Mouse (Mus musculus): ENCODE results near the gene Gm13420.
"Not testable (repeated sequence)": the region's sequence is repeated elsewhere in the genome, so short reads cannot be mapped to it uniquely, and the experiment has no call there.

Gene Gm13420

DNA sequence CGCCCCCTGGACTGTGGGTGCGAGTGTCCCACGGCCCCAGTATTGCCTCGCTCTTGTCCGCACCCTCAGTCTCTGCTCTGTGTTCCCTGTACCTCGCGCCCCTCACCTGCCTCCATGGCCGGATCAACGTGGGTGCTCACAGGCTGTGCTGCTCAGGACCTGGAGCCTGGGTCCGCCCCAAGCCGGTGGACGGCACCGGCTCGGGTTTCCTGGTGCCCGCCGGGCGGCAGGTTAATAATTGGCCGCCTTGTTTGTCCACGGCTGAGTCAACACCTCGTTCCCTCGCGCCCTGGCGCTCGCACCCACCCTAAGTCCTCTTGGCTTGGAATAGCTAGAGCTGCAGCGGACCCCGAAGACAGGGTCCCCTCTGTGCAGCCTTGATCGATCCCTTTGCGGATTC is at the start of gene Gm13420:
Gene Gm13420, minus strand, starts transcription at position 189 of the 400 bp plus-strand sequence.
- DNase-seq (ENCODE audit: low read depth, low spot score): no peak

DNA sequence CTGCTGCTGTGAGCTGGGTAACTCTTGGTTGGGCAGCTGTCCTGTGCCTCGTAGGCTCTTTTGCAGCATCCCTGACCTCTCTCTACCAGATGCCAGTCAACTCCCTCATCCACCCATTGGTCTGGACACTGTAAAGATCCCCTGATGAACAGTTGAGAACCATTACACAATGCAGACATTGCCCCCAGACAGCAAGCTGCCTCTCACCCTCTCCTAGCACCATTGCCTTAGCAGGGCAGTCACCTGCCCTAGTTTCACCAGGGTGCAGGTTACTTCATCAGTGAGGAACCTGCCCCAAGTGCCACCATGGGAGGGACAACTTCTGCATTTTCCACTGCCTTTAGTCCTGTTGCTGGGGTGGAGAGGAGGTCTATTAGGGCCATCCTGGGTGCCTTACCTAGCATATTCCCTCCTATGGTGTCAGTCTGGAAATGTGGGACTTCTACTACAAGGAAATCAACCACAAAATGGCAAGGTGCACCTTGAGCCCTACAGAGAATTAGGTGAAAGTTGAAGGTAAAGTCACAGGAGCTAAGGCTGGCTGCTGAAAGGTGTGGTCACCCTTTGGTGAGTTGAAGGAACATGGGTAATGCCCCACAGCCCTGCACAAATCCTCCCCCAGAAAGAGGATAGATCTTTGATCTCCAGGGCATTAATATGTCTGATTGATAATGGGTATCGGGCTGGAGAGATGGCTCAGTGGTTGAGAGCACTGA is 41.4 kb upstream of the Gm13420 start:
- no peak for DNase-seq (ENCODE audit: low read depth, low spot score)

DNA sequence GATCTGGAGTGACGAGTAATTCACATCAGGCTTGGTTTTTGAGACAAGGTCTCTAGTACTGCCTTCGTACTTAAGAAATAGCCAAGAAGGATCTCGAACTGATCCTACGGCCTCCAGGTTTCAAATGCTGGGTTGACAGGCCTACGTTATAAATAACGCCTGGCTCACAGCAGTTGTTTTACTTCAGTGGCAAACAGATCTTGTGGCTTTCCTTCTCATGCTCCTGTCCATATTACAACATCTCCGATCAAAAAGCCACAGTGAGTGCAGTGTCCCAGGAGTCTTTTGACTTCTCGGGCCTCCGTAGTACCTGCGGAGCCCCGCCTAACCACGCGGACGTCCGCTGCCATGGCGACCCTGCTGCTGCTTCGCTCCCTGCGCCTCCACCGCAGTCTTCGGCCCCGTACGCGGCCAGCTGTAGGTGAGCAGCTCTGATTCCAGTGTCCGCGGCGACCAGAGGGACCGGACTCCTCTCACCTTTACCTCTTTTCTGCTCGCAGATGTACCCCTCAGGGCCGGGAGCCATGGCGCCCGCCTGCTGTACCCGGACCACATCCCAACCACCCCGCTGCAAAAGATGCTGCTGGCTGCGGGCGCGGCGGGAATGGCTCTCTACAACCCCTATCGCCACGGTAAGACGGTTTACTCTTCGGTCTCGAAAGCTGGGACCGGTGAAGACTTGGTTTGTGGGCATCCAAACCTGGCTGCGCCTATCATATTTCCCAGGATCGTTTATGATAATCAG is 36.6 kb upstream of the Gm13420 start, which contains the start of gene Trub2:
Gene Trub2, minus strand, starts transcription at position 566 of the 745 bp plus-strand sequence.
- peak; percentile 73 for DNase-seq (ENCODE audit: low read depth, low spot score)

DNA sequence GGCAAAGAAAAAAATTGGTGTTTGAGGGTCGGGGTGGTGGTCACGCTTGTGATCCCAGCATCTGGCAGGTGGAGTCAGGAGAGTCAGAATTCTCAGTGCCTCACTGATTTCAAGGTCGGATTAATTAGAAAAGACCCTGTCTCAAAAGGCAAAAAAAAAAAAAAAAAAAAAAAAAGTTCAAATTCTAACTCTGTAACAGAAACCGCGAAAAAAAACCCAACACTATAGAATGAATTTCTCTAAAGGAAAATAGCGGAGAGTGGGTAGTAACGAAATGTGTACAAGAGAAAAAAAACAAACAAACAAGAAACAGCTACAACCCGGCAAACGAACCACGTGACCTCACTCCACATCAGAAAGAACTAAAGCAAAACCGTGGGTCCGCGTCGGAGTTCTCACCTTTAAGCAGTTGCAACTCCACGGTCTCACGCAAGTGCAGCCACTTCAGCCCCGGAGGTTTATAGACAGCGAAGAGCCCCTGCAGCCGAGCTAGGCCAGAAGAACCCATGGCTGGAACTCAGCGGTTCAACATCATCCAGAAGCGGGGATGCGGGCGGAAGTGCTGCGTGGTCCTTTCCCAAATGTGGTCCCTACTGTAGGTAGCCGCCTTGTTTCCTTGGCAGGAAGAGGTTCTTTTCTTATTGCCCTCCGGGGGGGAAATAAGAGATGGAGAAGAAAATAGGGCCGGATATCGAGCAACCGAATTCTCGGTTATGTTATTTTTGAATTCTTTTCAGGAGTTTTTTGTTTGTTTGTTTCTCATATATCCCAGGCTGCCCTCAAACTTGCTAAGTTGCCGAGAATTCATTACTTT is 35.8 kb upstream of the Gm13420 start, which contains the start of gene Coq4:
Gene Coq4, plus strand, starts transcription at position 390 of the 814 bp plus-strand sequence.
- peak; percentile 95 for DNase-seq (ENCODE audit: low read depth, low spot score)

DNA sequence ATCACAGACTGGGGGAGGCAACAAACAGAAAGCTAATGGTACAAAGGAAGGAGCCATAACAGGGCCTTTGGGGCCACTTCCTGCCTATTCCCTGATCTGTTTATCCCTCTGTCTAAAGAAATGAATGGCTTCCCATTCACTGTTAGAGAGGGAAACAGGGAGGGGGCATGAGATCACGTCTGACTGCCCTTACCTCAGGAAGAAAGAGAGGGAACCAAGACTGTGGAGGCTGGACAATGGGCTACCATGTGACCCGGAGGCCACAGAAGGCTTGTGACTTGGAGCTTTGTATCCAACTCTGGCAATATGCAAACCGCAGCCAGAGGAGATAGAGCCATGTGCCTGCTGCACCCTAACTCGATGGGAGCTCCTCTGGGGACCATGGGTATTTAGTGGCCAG is 32.8 kb upstream of the Gm13420 start:
- no peak for DNase-seq (ENCODE audit: low read depth, low spot score)

DNA sequence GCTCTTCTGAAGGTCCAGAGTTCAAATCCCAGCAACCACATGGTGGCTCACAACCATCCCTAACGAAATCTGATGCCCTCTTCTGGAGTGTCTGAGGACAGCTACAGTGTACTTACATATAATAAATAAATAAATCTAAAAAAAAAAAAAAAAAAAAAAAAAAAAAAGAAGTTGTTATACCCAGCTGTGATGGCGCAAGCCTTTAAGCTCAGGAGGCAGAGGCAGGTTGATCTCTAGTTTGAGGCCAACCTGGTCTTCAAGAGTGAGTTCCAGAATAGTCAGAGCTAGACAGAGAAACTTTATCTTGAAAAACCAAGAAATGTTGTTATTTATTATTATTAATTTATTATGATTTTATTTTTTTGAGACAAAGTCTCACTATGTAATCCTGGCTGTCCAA is 29.8 kb upstream of the Gm13420 start:
- not testable (repeated sequence) for DNase-seq (ENCODE audit: low read depth, low spot score)

DNA sequence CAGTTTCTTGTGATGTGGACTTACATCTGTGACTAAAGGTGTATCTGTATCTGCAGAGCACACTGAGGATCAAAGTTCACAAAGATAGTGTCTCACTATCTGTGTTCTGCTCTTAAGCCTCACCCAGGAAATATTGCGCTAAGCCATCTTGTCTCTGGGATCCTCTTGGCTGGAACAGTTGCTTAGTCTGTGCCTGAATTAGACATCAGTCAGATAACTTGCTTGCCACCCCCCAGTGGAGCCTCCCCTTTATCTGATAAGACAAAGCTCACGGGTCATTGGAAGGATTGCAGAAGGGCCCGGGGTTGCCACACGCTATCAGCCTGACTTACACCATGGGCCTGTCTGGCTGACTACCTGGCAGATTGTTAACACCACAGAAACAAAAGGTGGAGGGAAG is 21.8 kb upstream of the Gm13420 start:
- DNase-seq (ENCODE audit: low read depth, low spot score): no peak

DNA sequence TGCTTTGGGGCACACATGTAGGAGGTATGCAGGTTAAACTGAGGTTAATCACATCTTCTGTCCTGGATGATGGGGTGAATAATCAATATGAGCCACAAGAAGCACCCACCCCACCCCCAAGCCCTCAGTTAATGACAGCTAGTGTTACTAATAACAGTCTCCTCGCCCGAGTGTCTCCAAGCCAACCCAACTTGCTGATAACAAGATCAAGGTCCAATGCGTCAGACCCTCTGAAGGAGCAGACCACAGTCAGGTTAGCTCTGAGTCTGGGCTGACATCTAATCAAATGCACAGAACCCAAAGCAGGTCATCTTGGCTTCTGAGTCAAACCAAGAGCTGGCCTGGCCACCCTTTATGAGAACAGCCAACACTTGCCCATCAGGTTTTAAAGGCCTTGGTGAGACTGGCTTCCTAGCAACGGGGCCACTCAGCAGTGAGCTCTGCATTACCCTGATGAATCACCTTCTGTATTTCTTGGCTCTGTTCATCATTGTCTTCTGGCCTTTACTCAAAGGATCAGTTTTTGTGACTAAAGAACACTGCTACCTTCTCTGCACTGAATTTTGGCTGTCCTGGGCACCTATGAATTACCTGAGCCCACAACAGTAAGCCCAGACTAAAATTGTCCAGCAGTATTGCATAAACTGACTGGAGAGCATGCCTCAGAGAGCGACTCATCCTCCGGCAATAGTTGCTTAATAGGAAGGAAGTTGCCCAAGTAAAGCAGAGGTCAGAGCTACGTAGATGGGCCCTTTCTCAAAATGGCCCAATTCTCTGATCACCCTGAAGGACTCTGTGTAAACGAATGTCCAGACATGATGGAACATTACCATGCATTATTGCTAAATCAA is 20.4 kb upstream of the Gm13420 start:
- DNase-seq (ENCODE audit: low read depth, low spot score): no peak

DNA sequence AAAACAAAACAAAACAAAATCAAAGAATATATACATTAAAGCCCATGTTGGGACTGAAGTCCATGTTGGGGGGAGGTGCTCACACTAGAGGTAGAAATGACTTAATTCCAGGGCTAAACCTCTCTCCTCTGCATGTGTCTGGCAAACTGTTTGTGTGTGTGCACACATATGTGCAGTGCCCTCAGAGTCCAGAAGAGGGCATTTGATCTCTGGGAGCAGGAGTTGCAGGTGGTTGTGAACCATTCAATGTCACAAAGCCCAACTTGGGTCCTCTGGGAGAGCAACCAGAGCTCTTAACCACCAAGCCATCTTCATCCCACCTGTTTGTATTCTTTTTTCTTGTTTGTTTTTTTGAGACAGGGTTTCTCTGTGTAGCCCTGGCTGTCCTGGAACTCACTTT is 18.7 kb upstream of the Gm13420 start:
- DNase-seq (ENCODE audit: low read depth, low spot score): no peak

DNA sequence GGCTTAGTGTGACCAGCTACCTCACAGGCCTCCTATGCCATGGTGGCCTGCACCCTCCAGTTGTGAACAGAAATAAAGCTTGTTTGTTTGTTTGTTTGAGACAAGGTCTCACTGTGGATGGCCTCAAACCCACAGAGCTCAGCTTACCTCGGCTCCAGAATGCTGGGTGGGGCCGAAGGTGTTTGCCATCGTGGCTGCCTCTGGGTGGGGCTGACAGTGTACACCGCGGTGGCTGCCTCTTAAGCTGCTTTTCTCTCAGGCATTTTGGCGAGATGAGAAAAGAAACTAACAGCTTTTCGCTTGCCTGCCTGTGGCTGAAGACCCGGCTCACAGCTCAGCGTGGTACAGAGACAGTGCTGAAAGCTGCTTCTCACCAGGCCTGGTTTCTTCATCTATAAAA is 17.4 kb upstream of the Gm13420 start:
- no peak for DNase-seq (ENCODE audit: low read depth, low spot score)

DNA sequence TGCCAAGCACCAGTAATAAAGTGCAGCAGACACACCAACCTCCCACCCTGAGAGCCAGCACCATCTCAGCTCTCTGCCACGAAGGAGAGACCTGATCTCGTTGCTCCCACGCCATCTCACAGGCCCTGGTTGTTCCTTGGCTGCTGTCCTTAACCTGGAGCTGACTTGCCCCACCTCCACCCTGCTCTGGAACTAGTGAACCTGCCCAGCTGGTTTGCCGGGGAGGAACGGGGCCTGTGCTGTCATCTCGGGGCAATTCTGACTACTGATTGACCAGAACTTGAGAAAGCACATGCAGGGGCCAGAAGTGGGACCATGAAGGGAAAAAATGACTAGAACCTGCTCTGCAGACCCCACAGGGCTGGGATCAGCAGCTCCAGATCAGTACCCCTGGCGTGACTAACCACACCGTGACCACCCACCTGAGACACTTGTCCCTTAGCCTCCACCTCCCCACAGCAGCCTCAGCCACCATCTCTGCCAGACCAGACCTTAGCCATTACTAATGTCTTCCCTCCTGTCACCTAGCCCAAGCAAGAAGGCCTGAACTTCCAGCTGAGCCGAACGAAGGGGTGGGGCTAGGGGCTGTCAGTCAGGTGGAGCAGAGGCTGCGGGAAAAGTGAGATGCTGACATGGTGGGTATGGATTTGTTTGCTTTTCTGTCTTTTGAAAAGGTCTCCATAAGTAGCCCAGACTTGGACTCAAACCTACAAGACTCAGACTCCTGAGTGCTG is 16.7 kb upstream of the Gm13420 start:
- DNase-seq (ENCODE audit: low read depth, low spot score): no peak

DNA sequence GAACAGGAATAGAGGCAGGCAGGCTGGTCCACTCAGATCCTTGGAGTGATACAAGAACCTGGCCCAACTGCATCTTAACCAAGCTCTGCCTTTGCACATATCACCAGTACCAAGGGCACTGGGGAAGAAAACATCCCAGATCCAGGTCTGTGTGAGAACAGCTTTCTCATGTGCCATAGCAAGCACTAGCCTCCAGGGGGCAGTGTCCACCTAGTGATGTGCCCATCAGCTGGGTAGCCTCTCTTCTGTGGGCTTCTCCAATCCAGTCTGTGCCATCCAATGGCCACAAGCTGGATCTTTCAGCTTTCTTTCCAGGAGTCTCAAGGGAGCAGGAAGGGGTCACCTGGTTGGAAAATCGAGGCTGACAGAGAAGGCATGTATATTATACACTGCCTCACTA is 13.3 kb upstream of the Gm13420 start:
- peak; percentile 61 for DNase-seq (ENCODE audit: low read depth, low spot score)

DNA sequence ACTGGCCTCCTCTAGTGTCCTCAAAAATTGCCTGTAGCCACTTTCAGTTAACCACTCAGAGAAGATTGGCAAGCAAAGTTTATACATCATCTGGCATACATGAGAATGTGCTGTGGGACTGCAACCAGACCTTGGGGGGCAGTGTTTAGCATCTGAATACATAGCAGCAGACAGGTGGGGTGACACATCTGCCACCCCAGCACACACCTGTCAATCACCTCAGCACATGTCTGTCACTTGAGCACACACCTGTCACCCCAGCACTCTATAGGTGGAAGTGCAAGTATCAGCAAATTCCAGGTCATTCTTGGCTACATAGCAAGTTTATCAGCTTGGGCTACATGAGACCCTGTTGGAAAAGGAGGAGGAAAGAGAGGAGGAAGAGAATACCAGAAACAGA is 4.2 kb upstream of the Gm13420 start:
- DNase-seq (ENCODE audit: low read depth, low spot score): no peak

DNA sequence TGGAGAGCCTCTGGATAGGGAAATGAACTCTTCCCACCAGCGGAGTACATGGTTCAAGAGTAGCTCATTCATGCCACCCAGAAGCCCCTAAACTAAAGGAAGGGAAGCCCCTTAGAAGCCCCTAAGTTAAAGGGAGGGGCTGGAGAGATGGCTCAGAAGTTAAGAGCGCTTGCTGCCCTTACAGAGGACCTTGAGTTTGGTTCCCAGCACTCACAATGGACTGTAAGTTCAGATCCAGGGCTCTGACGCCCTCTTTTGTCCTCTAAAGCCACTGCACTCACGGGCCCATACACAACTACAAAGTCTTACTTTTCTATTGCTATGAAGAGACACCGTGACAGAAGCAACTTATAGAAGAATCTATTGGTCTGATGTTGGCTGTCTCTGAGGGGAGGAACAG is 912 bp upstream of the Gm13420 start:
- DNase-seq (ENCODE audit: low read depth, low spot score): no peak

DNA sequence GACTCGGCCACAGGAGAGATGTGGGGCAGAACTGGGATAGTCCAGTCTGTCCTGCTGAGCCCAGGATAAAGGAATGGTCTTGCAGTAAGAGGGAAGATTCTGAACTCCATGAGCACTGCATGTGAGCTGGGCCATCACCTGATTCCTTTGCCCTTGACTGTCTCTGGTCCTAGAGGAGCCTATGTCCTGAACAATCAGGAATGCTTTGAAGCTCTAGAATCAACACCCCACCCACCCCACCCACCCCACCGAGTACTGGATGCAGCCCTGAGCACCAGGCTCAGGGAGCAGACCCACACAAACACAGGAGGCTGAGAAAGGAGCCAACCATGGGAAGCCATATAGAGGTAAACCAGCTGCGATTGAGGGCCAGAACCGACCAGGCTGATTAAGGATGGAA is 3.0 kb downstream of the Gm13420 start:
- no peak for DNase-seq (ENCODE audit: low read depth, low spot score)

DNA sequence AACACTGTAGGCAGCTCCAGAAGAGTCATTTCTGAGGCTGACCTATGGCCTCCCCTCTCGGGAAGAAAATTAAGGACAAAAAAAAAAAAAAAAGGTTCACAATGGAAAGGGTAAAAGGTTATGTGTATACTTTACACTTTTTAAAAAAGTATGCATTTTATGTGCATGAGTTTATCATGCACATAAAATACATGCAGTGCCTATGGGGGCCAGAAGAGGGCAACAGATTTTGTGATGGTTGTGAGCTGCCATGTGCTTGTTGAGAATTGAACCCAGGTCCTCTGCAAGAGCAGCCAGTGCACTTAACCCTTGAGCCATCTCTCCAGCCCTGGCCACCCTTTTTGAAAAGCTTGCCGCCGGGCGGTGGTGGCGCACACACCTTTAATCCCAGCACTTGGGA is 3.6 kb downstream of the Gm13420 start:
- peak; percentile 26 for DNase-seq (ENCODE audit: low read depth, low spot score)

DNA sequence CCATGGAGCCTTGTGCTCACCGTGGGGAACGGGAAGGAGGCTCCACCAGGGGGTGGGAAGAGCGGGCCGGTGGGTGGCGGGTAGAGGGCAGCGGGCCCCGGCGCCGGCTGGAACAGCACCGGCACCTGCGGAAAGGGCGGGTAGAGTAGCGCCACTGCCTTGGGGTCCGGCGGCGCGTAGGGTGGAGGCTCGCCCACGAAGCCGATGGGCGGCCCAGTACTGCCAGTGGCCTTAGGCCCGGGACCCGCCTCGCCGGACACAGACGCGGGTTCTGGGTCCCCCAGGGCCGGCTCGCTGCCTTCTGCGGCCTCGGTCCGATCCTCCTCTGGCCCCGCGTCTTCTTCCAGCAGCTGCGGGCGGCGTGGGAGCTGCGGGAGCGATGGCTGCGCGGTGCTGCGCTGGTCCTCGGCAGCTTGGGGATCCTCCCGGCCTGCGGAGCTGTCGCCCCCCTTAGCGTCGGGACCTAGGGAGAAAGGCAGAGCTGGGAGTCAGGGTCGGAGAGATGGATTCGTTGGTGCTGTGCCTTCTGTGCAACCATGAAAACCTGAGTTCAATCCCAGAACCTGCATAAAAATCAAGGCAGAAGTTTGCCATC is 4.2 kb downstream of the Gm13420 start:
- no peak for DNase-seq (ENCODE audit: low read depth, low spot score)

DNA sequence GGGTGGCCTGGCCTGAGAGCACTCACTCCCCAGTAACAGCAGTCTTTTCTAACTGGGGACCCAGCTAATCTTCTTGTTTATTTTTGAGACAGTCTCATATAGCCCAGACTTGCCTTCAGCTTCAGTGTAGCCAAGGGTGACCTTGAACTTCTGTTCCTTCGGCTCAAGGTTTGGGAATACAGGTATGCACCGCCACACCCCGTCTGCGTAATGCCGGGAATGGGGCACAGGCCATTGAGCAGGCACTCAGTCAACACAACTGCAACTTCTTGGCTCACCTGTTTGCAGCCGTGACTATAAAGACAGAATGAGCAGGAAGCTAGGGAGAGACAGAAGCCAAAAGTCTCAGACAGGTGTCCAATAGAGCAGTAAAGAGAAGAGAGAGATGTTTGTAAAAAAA is 7.2 kb downstream of the Gm13420 start:
- no peak for DNase-seq (ENCODE audit: low read depth, low spot score)

DNA sequence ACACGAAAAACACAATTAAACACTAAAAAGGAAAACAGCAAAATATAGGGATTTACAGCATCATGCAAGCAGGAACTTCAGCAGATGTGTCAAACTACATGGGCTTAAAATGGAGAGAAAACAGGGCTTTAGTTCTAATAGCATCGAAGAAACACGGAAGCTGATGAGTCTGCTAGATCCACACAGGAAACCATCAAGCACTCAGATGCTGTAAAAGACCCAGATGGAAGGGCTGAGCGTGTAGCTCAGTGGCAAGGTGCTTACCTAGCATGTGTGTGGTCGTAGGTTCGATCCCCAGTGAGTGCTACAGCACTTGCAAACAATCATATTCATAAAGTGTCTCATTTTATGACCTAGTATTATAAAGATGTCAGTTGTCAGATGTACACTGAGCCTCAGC is 10.3 kb downstream of the Gm13420 start:
- DNase-seq (ENCODE audit: low read depth, low spot score): no peak

DNA sequence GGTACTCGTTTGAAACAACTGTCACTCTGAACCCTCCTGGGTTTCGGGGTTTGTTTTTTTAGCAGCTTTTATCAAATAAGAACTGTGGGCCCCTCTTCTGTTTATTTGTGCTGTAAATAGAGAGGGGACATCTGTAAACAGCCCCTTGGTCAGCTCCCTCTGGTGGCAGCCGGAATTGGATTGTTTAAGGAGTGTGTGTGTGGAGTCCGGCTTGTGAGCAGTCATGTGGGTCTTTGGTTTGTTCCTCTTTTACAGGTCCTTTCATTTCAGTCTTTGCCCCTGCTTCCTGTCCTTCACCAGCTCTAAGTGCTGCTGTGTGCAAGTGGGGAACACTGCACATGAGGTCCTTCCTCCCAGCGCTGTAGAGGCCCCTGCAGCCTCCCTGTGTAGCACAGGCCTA is 12.1 kb downstream of the Gm13420 start:
- no peak for DNase-seq (ENCODE audit: low read depth, low spot score)
